Mouse (Mus musculus): ENCODE data around the gene Abl1. TPM values are rescaled to one million over a fixed set of nuclear protein-coding genes. Genes with fewer than 3 reads are reported as not detected.

Gene Abl1
- polyA plus RNA-seq (2015; fragmentation: Nextera tagmentation; extraction: Ambion mirVana) = 22.1 and 23.1 TPM in 2 replicates

GRCm38 (mm10) chr2:31688074-31688925 lies at the start of gene Abl1:
Gene Abl1 (plus strand): TSS chr2:31688376.

GRCm38 (mm10) chr2:31639901-31640608 lies 48.1 kb upstream of the Abl1 start, which contains the start of gene Prdm12:
Gene Prdm12 (plus strand): TSS chr2:31640037.

GRCm38 (mm10) chr2:31670551-31671035 lies 17.6 kb upstream of the Abl1 start, which contains the start of gene Exosc2:
Gene Exosc2 (plus strand): TSS chr2:31670715.

GRCm38 (mm10) chr2:31810444-31810843 lies 122.3 kb downstream of the Abl1 start, which contains the start of gene Qrfp:
Gene Qrfp (minus strand): TSS chr2:31810580.

GRCm38 (mm10) chr2:31845896-31846691 lies 157.9 kb downstream of the Abl1 start, which contains the start of gene Fibcd1:
Gene Fibcd1 (minus strand): TSS chr2:31846005.

Other genes with a start within 250 kb of the Abl1 start
- gene Ass1, start 218.2 kb upstream of the Abl1 start, polyA plus RNA-seq (2015; fragmentation: Nextera tagmentation; extraction: Ambion mirVana) = 13.9 and 19.5 TPM in 2 replicates
- gene Fubp3, start 115.7 kb upstream of the Abl1 start, polyA plus RNA-seq (2015; fragmentation: Nextera tagmentation; extraction: Ambion mirVana) = 42.2 and 54.9 TPM in 2 replicates
- not detected in 2 replicates for gene Prdm12, start 48.3 kb upstream of the Abl1 start, polyA plus RNA-seq (2015; fragmentation: Nextera tagmentation; extraction: Ambion mirVana)
- 23.1 and 25.2 TPM in 2 replicates for gene Exosc2, start 17.7 kb upstream of the Abl1 start, polyA plus RNA-seq (2015; fragmentation: Nextera tagmentation; extraction: Ambion mirVana)
- gene Qrfp, start 122.2 kb downstream of the Abl1 start, polyA plus RNA-seq (2015; fragmentation: Nextera tagmentation; extraction: Ambion mirVana) = 0.07 and 0.19 TPM in 2 replicates
- gene Fibcd1, start 157.6 kb downstream of the Abl1 start, polyA plus RNA-seq (2015; fragmentation: Nextera tagmentation; extraction: Ambion mirVana) = 0.04 TPM in 1 of 2 replicates, not detected in the other
- 0.54 and 0.58 TPM in 2 replicates for gene Lamc3, start 198.9 kb downstream of the Abl1 start, polyA plus RNA-seq (2015; fragmentation: Nextera tagmentation; extraction: Ambion mirVana)